Mouse (Mus musculus): ENCODE measurements around the gene Abcg1.

Gene Abcg1

GRCm38 (mm10) chr17:31078581-31078980 lies 21.1 kb downstream of the Abcg1 start:
- no peak for DNase-seq (ENCODE audit: extremely low spot score, low read depth, low spot score)

- DNase-seq (ENCODE audit: extremely low spot score, low read depth, low spot score) = no peak
Observed at GRCm38 (mm10) chr17:31079078-31079840, 21.8 kb downstream of the Abcg1 start.

DNA sequence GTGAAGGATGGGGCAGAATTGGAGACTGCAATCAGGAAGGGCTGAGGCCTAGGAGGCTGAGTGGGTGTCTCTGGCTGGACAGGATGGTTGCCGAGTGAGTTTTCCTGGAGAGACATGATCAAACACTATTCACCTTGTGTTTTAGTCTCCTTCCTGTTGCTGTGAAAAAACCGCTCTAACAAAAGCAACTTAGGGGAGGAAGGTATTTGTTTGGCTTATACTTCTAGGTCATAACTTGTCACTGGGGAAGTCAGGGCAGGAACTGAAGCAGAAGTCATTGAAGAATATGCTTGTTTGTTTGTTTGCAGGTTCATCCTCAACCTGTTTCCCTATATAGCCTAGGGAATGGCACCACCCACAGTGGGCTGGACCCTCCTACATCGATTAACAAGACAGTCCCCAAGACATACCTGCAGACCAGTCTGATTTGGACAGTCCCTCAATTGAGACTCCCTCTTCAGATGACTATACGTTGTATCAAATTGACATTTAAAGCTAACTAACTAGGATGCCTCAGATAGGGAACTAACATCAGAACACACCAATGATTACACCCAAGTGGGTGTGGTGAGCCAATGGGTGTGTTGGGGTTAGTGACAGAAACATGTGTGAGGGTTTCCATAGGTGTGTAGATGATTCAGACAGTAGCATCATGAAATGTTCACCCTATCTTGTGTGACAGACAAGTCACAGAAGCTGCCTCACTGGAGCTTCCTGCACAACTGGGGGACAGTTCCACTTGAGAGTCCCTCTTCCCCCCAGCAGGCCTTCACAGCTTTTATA lies 25.0 kb downstream of the Abcg1 start:
- no peak for DNase-seq (ENCODE audit: extremely low spot score, low read depth, low spot score)

- no peak for DNase-seq (ENCODE audit: extremely low spot score, low read depth, low spot score)
Observed at GRCm38 (mm10) chr17:31085519-31085918, 28.0 kb downstream of the Abcg1 start.

DNA sequence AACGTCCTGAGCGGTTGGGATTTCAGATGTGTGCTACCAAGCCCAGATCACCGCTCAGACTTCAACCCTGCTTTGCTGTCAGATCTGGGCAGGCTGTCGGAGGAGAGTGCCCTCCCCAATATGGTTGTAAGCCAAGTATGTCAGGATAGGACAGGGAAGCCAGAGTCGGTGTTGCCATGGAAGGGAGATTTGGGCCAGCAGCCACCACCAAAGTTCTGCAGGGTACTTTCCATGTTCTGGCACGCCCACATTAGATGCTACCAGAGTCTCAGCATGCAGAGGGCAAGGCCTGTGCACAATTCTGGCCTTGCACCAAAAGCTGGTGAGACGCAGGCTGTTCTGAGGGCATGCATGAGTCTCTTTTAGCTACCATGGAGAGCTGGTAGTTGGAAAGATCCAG lies 28.7 kb downstream of the Abcg1 start:
- no peak for DNase-seq (ENCODE audit: extremely low spot score, low read depth, low spot score)

DNA sequence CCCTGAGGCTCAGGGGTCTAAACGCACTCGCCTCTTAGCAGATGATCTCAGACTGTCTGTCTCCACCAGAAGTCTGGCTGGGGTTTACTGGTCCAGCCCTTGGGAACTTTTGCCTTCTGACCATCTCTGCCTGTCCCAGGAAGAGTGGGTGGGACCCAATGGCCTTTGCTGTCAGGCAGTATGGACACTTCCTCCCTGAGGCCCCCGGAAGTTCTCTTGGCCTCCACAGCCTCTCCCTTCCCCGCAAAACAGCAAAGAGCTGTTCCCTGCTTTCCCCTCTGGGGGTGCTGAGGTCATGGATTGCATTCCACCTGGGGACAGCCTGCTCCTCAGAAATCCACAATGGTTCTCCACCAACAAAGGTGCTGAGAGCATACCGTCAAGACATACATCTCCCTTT lies 31.2 kb downstream of the Abcg1 start:
- DNase-seq (ENCODE audit: extremely low spot score, low read depth, low spot score) = no peak

- DNase-seq (ENCODE audit: extremely low spot score, low read depth, low spot score) = no peak
Observed at GRCm38 (mm10) chr17:31089848-31090247, 32.4 kb downstream of the Abcg1 start.

- no peak for DNase-seq (ENCODE audit: extremely low spot score, low read depth, low spot score)
Observed at GRCm38 (mm10) chr17:31091023-31091735, 33.7 kb downstream of the Abcg1 start.

- no peak for DNase-seq (ENCODE audit: extremely low spot score, low read depth, low spot score)
Observed at GRCm38 (mm10) chr17:31094781-31095180, 37.3 kb downstream of the Abcg1 start.

DNA sequence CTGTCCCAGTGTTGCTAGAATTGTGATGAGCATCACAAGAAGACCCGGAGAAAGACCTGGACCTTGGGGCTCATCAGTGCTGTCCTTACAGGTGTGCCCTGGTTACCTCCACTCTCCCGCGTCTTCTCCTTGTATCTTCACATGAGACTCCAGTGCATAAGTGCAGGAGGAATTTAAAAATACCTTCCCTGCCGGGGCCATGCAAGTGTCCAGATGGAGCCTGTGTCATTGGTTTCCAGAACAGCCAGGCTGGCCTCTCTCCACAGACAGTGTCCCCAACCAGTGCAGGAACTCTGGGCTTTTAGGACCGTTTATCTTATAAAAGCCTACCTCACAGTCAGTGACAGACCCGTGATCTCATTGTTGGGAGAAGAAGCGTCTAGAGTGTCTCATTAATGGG lies 38.1 kb downstream of the Abcg1 start:
- no peak for DNase-seq (ENCODE audit: extremely low spot score, low read depth, low spot score)

DNA sequence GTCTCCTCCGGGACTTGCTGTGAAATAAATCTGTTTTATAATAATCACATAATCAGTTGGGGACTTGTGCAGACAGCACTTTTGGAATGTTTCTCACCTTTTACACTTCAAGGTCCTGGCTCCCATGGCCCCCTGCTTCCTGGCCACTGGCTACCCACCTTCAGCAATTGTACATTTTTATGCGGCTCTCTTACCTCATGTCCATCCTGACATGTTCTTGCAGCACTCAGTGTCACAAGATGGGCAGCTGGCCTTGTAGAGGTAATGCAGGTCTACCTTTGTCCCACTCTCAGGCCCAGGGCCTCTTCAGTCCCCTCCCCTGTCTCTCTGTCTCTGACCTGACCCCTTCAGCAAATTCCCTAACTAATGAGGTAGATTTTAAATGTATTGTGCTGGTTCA lies 39.4 kb downstream of the Abcg1 start:
- DNase-seq (ENCODE audit: extremely low spot score, low read depth, low spot score) = no peak

GRCm38 (mm10) chr17:31098788-31099187 lies 41.3 kb downstream of the Abcg1 start:
- no peak for DNase-seq (ENCODE audit: extremely low spot score, low read depth, low spot score)

- DNase-seq (ENCODE audit: extremely low spot score, low read depth, low spot score) = no peak
Observed at GRCm38 (mm10) chr17:31103007-31103570, 45.6 kb downstream of the Abcg1 start.

DNA sequence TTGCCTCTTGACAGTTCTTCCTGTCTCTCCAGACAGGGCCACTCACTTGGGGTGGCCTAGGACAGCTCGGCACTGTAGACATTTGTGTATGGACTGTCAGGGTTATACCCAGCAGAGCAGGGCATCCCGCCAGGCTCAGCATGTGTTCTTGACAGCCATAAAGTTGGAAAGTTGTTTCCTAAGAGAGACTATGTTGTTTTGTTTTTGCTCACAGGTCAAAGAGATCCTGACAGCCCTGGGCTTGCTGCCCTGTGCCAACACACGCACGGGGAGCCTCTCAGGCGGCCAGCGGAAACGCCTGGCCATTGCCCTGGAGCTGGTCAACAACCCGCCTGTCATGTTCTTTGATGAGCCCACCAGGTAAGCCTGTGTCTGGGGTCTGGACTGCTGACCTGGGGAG lies 46.3 kb downstream of the Abcg1 start:
- no peak for DNase-seq (ENCODE audit: extremely low spot score, low read depth, low spot score)

- no peak for DNase-seq (ENCODE audit: extremely low spot score, low read depth, low spot score)
Observed at GRCm38 (mm10) chr17:31108388-31108787, 50.9 kb downstream of the Abcg1 start.

DNA sequence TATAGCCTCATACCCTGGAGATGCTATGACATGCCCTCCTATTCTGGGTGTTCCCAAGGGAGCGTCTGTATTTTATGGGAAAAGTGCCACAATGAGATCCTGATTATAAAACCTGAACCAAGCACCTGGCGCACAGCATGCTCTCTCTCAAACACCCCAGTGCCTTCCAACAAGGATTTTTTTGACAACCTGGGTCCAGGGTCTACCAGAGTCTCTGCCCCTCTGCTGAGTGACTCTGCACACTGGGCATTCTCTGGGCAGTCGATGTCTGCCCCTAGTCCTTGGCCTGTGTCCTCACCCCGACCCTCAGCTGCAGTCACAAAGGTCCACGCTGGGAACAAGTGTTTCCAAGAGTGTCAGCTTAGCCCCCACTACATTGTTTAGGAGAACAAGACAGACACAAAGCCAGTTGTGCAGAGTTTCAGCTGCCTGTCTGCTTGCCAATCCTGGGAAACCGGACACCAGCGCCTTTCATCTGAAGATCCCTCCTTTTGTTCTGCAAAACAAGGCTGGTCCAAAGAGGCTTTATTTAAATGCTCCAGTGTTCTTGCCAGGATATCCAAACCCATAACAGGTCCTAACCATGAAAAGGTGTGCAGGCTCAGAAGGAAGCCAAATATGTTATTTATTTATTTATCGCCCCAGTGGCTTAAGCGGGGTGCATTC lies 55.8 kb downstream of the Abcg1 start:
- no peak for DNase-seq (ENCODE audit: extremely low spot score, low read depth, low spot score)

GRCm38 (mm10) chr17:31116063-31116462 lies 58.6 kb downstream of the Abcg1 start:
- no peak for DNase-seq (ENCODE audit: extremely low spot score, low read depth, low spot score)

- DNase-seq (ENCODE audit: extremely low spot score, low read depth, low spot score) = no peak
Observed at GRCm38 (mm10) chr17:31117946-31118345, 60.5 kb downstream of the Abcg1 start.

GRCm38 (mm10) chr17:31119429-31119828 lies 62.0 kb downstream of the Abcg1 start:
- DNase-seq (ENCODE audit: extremely low spot score, low read depth, low spot score) = peak; percentile 22

DNA sequence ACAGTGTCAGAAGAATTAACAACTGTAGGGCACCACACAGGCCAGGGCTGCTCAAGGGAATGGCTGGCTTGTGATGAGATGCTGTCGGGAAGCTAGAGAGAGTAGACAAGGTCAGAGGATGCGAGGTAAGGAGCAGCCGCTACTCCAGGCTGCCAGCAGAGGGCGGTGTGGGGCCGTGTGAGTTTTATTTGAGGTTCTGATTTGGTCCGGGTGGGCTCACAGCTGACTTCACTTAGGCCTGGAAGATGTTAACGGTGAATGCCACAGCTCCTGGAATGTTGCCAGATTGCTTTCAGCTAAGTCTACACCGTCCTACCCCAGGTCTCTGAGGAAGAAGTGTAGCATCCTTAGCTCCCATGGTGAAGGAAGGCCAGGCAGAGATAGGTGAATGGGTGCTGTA lies 64.5 kb downstream of the Abcg1 start:
- no peak for DNase-seq (ENCODE audit: extremely low spot score, low read depth, low spot score)
